Mouse (Mus musculus) heart, adult 2 months (tissue): ENCODE data around the gene Il1r1.

Source experiments
- CTCF ChIP-seq: fragments of 200-600 bp; IDR thresholded peaks from 2 replicates; pipeline ENCODE4 v1.8.1; 2022; ENCODE audit warnings: antibody characterized with exemption, mild to moderate bottlenecking, moderate library complexity
- EP300 ChIP-seq: fragments of 200-500 bp; IDR thresholded peaks from 2 replicates; pipeline ENCODE4 v1.6.1; 2011; ENCODE audit warnings: low read depth, low read length, control low read depth; ENCODE audit not compliant: insufficient read depth
- POLR2A ChIP-seq: fragments of 200-500 bp; IDR thresholded peaks from 2 replicates; pipeline ENCODE4 v1.6.1; 2011; ENCODE audit warnings: mild to moderate bottlenecking, low read depth, low read length, control low read depth; ENCODE audit not compliant: insufficient read depth

DNA sequence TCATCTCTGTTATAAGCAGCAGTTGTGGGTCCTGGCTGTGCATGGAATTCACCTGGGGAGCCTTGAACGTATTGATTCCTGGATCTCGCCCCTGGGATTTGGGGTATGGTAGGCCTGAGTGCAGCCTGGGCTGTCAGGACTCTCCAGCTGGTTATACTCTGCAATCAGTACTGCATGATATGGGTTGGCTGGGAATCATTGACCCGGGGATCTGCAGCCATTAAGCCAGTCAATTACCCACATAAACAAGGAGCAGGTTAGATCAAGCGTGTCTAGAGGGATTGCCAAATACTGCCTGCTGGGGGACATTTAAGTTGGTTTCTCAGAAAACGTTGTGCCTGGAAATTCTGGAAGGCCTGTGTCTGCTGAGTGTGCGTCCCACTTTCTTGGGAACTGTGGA is 11.8 kb downstream of the Il1r1 start:
- TF ChIP-seq CTCF (no peak), POLR2A (no peak), EP300 (no peak)
